Comparison of ENCODE assay signal across 8 mouse cellular contexts in the genomic region with DNA sequence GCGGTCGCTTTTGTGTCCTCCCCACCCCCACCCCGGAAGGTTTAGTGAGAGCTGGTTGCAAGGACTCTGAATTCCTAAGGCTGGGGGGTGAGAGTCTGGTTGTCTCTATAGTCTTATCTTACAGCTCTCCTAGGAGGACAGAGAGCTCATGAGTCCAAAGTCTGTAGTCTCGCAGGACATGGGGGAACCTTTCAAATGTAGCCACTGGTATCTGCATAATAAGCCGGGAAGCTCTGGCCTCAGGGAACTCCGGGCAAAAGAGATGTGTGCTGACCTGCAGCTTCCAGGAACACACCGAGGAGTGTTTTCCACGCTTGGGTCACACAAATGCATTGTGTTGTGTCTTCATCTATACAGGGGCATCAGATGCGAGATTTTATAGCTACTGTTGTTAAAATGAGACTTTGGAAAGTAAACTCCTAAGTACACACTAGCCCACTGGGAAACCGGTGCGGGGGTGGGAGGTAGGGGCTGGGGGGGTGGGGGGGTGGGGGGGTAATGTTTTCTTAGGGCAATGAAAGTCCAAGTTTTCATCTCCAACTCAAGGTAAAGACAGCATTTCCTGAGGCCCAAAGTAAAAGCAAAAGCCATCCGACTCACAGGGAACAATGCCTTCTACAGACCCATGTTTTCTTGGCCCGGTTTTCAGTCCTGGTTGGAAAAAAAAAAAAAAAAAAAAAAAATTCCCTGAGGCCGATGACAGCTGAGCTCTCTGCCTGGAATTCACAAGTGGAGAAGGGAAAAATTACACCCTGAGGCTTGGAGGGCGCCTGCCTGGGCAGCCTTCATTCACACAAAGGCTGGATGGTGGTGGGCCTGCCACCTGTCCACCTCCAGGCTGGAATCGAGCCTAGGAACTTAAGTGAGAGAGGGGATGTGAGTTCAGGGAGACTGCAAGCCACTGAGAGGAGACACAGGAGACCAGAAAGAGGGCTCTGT. TPM values are rescaled to one million over a fixed set of nuclear protein-coding genes. Genes with fewer than 3 reads are reported as not detected.
DNase-seq lines count a peak whose midpoint lies in the region; ATAC-seq lines count a peak whose summit lies in the region.

No protein-coding gene starts in this region.

- H3K4me3 ChIP-seq in embryonic facial prominence, embryonic 14.5 days (ENCODE audit: low read depth, low read length) = no peak overlapping the region
- H3K4me3 ChIP-seq in hindbrain, embryonic 12.5 days = no peak overlapping the region
- H3K4me3 ChIP-seq in liver, embryonic 16.5 days (ENCODE audit: low read depth, low read length) = no peak overlapping the region
- no peak overlapping the region for H3K4me3 ChIP-seq in neural tube, embryonic 15.5 days (replicated peaks)

- peak; percentile 19 for DNase-seq in embryo, embryonic 10 days (ENCODE audit: low spot score)
- DNase-seq in embryo, embryonic 9.5 days (ENCODE audit: extremely low spot score) = no peak
- peak; percentile 75 for DNase-seq in embryonic facial prominence, embryonic 14.5 days (ENCODE audit: low spot score)
- no peak for DNase-seq in layer of hippocampus, postnatal 36 days
- no peak for DNase-seq in testis, postnatal 10 days (ENCODE audit: low spot score)

- no peaks in the 10 kb centered on the region for H3K27me3 ChIP-seq in embryonic facial prominence, embryonic 14.5 days (replicated peaks; ENCODE audit: control insufficient read depth, insufficient read depth, low read length)
- peaks cover 4% of the 10 kb centered on the region for H3K27me3 ChIP-seq in hindbrain, embryonic 12.5 days
- no peaks in the 10 kb centered on the region for H3K27me3 ChIP-seq in liver, embryonic 16.5 days (ENCODE audit: control insufficient read depth, insufficient read depth, low read depth, low read length)
- H3K27me3 ChIP-seq in neural tube, embryonic 15.5 days (replicated peaks) = no peaks in the 10 kb centered on the region

- peak overlapping the region; percentile 18 for H3K4me2 ChIP-seq in embryonic facial prominence, embryonic 14.5 days (ENCODE audit: low read depth, low read length)
- H3K4me2 ChIP-seq in hindbrain, embryonic 12.5 days (replicated peaks) = no peak overlapping the region
- H3K4me2 ChIP-seq in liver, embryonic 16.5 days (ENCODE audit: low read depth, low read length) = peak overlapping the region; percentile 43
- H3K4me2 ChIP-seq in neural tube, embryonic 15.5 days = no peak overlapping the region

- peak overlapping the region; percentile 77 for H3K27ac ChIP-seq in embryonic facial prominence, embryonic 14.5 days (replicated peaks; ENCODE audit: low read depth, low read length)
- no peak overlapping the region for H3K27ac ChIP-seq in hindbrain, embryonic 12.5 days
- H3K27ac ChIP-seq in liver, embryonic 16.5 days (ENCODE audit: low read length) = no peak overlapping the region
- no peak overlapping the region for H3K27ac ChIP-seq in neural tube, embryonic 15.5 days (replicated peaks)

- peak; percentile 56 for ATAC-seq in embryonic facial prominence, embryonic 14.5 days (ENCODE audit: low read depth)
- peak; percentile 60 for ATAC-seq in hindbrain, embryonic 12.5 days (ENCODE audit: low FRiP score)
- ATAC-seq in liver, embryonic 16.5 days (ENCODE audit: low read depth) = no peak
- no peak for ATAC-seq in neural tube, embryonic 15.5 days (ENCODE audit: low FRiP score)

- 19% methylated on average over 16 of the region's 16 CpGs for WGBS in embryonic facial prominence, embryonic 14.5 days
- 42% methylated on average over 16 of the region's 16 CpGs for WGBS in hindbrain, embryonic 12.5 days
- WGBS in liver, embryonic 16.5 days (ENCODE audit: insufficient replicate concordance) = 39% methylated on average over 16 of the region's 16 CpGs
- WGBS in neural tube, embryonic 15.5 days = 43% methylated on average over 16 of the region's 16 CpGs

- H3K4me1 ChIP-seq in embryonic facial prominence, embryonic 14.5 days (ENCODE audit: control insufficient read depth, insufficient read depth, low read length) = peaks cover 32% of the 10 kb centered on the region
- peaks cover 6% of the 10 kb centered on the region for H3K4me1 ChIP-seq in hindbrain, embryonic 12.5 days
- H3K4me1 ChIP-seq in liver, embryonic 16.5 days (ENCODE audit: control insufficient read depth, low read depth, low read length) = no peaks in the 10 kb centered on the region; the same call in 1 of the 2 replicates
- H3K4me1 ChIP-seq in neural tube, embryonic 15.5 days = 0 out of 2 replicates have a peak, but pooled peaks cover 2% of the 10 kb centered on the region

- H3K36me3 ChIP-seq in embryonic facial prominence, embryonic 14.5 days (ENCODE audit: control insufficient read depth, insufficient read depth, low read length) = no peaks in the 10 kb centered on the region
- no peaks in the 10 kb centered on the region for H3K36me3 ChIP-seq in hindbrain, embryonic 12.5 days
- no peaks in the 10 kb centered on the region for H3K36me3 ChIP-seq in liver, embryonic 16.5 days (ENCODE audit: control insufficient read depth, insufficient read depth)
- no peaks in the 10 kb centered on the region for H3K36me3 ChIP-seq in neural tube, embryonic 15.5 days

- no peaks in the 10 kb centered on the region for H3K9me3 ChIP-seq in embryonic facial prominence, embryonic 14.5 days (ENCODE audit: control insufficient read depth, low read length)
- H3K9me3 ChIP-seq in hindbrain, embryonic 12.5 days (replicated peaks) = no peaks in the 10 kb centered on the region
- no peaks in the 10 kb centered on the region for H3K9me3 ChIP-seq in liver, embryonic 16.5 days (replicated peaks; ENCODE audit: control insufficient read depth, low read length)
- H3K9me3 ChIP-seq in neural tube, embryonic 15.5 days (replicated peaks) = no peaks in the 10 kb centered on the region

- peak overlapping the region; percentile 19; the same call in 1 of the 2 replicates for H3K9ac ChIP-seq in embryonic facial prominence, embryonic 14.5 days (ENCODE audit: low read depth, low read length)
- no peak overlapping the region for H3K9ac ChIP-seq in hindbrain, embryonic 12.5 days
- no peak overlapping the region for H3K9ac ChIP-seq in liver, embryonic 16.5 days (ENCODE audit: low read depth, low read length)
- H3K9ac ChIP-seq in neural tube, embryonic 15.5 days (replicated peaks) = no peak overlapping the region

RNA-seq across cellular contexts. Expression of gene Rbpj, which starts 4.5 kb away (rescaled TPM):
- polyA plus RNA-seq in embryonic facial prominence, embryonic 14.5 days (2014; fragmentation: Nextera tagmentation; extraction: Ambion mirVana) = 48.1 and 49.4 TPM in 2 replicates
- polyA plus RNA-seq in hindbrain, embryonic 12.5 days (2016; fragmentation: Nextera tagmentation; extraction: Ambion mirVana) = 58.8 and 64.3 TPM in 2 replicates
- polyA plus RNA-seq in liver, embryonic 16.5 days (2015; fragmentation: Nextera tagmentation; extraction: Ambion mirVana) = 5.9 and 6.9 TPM in 2 replicates
- polyA plus RNA-seq in neural tube, embryonic 15.5 days (2015; fragmentation: Nextera tagmentation; extraction: Ambion mirVana) = 23.9 and 24.7 TPM in 2 replicates
- 10 to 100 TPM; 21.4 to 27.7 TPM for total RNA-seq in layer of hippocampus, postnatal 36 days (2021)

Comparison
In these comparisons a context has a peak if more than half of its experiments do, and no peak if none do; other contexts are left out.
1. DNase-seq: peak in embryo, embryonic 10 days (single experiment) and embryonic facial prominence, embryonic 14.5 days (single experiment); none in embryo, embryonic 9.5 days (single experiment), layer of hippocampus, postnatal 36 days (0 of 2) and testis, postnatal 10 days (single experiment).
2. ATAC-seq: peak in embryonic facial prominence, embryonic 14.5 days (single experiment) and hindbrain, embryonic 12.5 days (single experiment); none in liver, embryonic 16.5 days (single experiment) and neural tube, embryonic 15.5 days (single experiment).
3. H3K4me2 ChIP-seq: peak in embryonic facial prominence, embryonic 14.5 days (single experiment) and liver, embryonic 16.5 days (single experiment); none in hindbrain, embryonic 12.5 days (single experiment) and neural tube, embryonic 15.5 days (single experiment).